Mouse (Mus musculus) MEL (cell line): Measurements from ENCODE around the gene Fkbp2. TPM values are rescaled to one million over a fixed set of nuclear protein-coding genes. Genes with fewer than 3 reads are reported as not detected.

ENCODE experiments used
- DNase-seq: peaks from one replicate; pipeline ENCODE4 v3.0.0; 2011; ENCODE audit warnings: low read depth, low spot score
- H3K27ac ChIP-seq: 2 replicates; pipeline ENCODE4 v1.5.1; 2012; ENCODE audit warnings: low read depth, mild to moderate bottlenecking, control low read depth, low read length, moderate library complexity; ENCODE audit not compliant: control insufficient read depth
- H3K27me3 ChIP-seq, 2 experiments: fragments of 150-350 bp in 1 of 2; sonication (generic) in 1 of 2; 2 replicates each; pipeline ENCODE4 v1.6.1; 2012; ENCODE audit warnings: low read length in 2 of 2, mild to moderate bottlenecking in 2 of 2, improper control_type of control experiment in 1 of 2, moderate library complexity in 1 of 2; ENCODE audit not compliant: insufficient read depth in 2 of 2, control insufficient read depth in 1 of 2
- H3K36me3 ChIP-seq, 2 experiments: 2 replicates each; pipeline ENCODE4 v1.6.1; 2012 to 2014; ENCODE audit warnings: low read length in 2 of 2, improper control_type of control experiment in 1 of 2, inconsistent platforms in 1 of 2, mild to moderate bottlenecking in 1 of 2; ENCODE audit not compliant: insufficient read depth in 2 of 2, control insufficient read depth in 1 of 2
- H3K4me1 ChIP-seq, 2 experiments: fragments of 150-350 bp in 1 of 2; sonication (generic) in 1 of 2; 2 replicates each; pipeline ENCODE4 v1.6.1; 2012; ENCODE audit warnings: low read length in 2 of 2, improper control_type of control experiment in 1 of 2, mild to moderate bottlenecking in 1 of 2; ENCODE audit not compliant: insufficient read depth in 2 of 2, control insufficient read depth in 1 of 2
- H3K4me3 ChIP-seq, 2 experiments: fragments of 150-350 bp in 1 of 2; sonication (generic) in 1 of 2; 2 replicates each; pipeline ENCODE4 v1.5.1; 2012; ENCODE audit warnings: low read depth in 2 of 2, low read length in 2 of 2, mild to moderate bottlenecking in 2 of 2, moderate library complexity in 2 of 2, control low read depth in 1 of 2, improper control_type of control experiment in 1 of 2; ENCODE audit not compliant: control insufficient read depth in 1 of 2, insufficient read depth in 1 of 2
- H3K79me2 ChIP-seq: 2 replicates; pipeline ENCODE4 v1.6.1; 2012; ENCODE audit warnings: mild to moderate bottlenecking, low read length, moderate library complexity; ENCODE audit not compliant: control insufficient read depth, poor library complexity, insufficient read depth
- H3K9ac ChIP-seq: 2 replicates; pipeline ENCODE4 v1.6.1; 2012; ENCODE audit warnings: low read depth, mild to moderate bottlenecking, control low read depth, low read length, moderate library complexity; ENCODE audit not compliant: control insufficient read depth, poor library complexity, severe bottlenecking
- H3K9me3 ChIP-seq: fragments of 150-350 bp; sonication (generic); replicated peaks from 2 replicates; pipeline ENCODE4 v1.6.1; 2012; ENCODE audit warnings: mild to moderate bottlenecking, low read length, improper control_type of control experiment, moderate library complexity; ENCODE audit not compliant: insufficient read depth
- BHLHE40 ChIP-seq: IDR thresholded peaks from 2 replicates; pipeline ENCODE4 v1.6.1; 2012; ENCODE audit warnings: low read depth, mild to moderate bottlenecking, inconsistent platforms, low read length, improper control_type of control experiment, borderline replicate concordance
- CHD1 ChIP-seq: IDR thresholded peaks from 2 replicates; pipeline ENCODE4 v1.6.1; 2012; ENCODE audit warnings: low read depth, mild to moderate bottlenecking, inconsistent platforms, low read length, improper control_type of control experiment
- CHD2 ChIP-seq: IDR thresholded peaks from 2 replicates; pipeline ENCODE4 v1.6.1; 2011; ENCODE audit warnings: low read length, improper control_type of control experiment
- CTCF ChIP-seq, 3 experiments: IDR thresholded peaks in 2 of 3; conservative IDR thresholded peaks in 1 of 3; 2 replicates each; pipeline ENCODE4 v1.5.1; 2011 to 2012; ENCODE audit warnings: low read length in 3 of 3, low read depth in 2 of 3, mild to moderate bottlenecking in 2 of 3, improper control_type of control experiment in 1 of 3, inconsistent platforms in 1 of 3, mixed read lengths in 1 of 3, moderate library complexity in 1 of 3; ENCODE audit not compliant: control insufficient read depth in 1 of 3, insufficient read depth in 1 of 3, poor library complexity in 1 of 3, severe bottlenecking in 1 of 3
- E2F4 ChIP-seq: IDR thresholded peaks from 2 replicates; pipeline ENCODE4 v1.6.1; 2011; ENCODE audit warnings: low read depth, low read length, improper control_type of control experiment, borderline replicate concordance
- ELF1 ChIP-seq: IDR thresholded peaks from 2 replicates; pipeline ENCODE4 v1.6.1; 2014; ENCODE audit warnings: low read depth, mild to moderate bottlenecking, inconsistent platforms, low read length, improper control_type of control experiment, moderate library complexity
- EP300 ChIP-seq, 2 experiments: IDR thresholded peaks; 2 replicates each; pipeline ENCODE4 v1.6.1; 2011; ENCODE audit warnings: improper control_type of control experiment in 2 of 2, low read length in 2 of 2, low read depth in 1 of 2, mild to moderate bottlenecking in 1 of 2
- ETS1 ChIP-seq: IDR thresholded peaks from 2 replicates; pipeline ENCODE4 v1.6.1; 2012; ENCODE audit warnings: low read depth, mild to moderate bottlenecking, inconsistent platforms, low read length, improper control_type of control experiment, moderate library complexity
- GABPA ChIP-seq: IDR thresholded peaks from 2 replicates; pipeline ENCODE4 v1.6.1; 2012; ENCODE audit warnings: low read depth, mild to moderate bottlenecking, inconsistent platforms, low read length, improper control_type of control experiment, moderate library complexity
- GATA1 ChIP-seq: IDR thresholded peaks from 2 replicates; pipeline ENCODE4 v1.6.1; 2011; ENCODE audit warnings: low read depth, low read length, improper control_type of control experiment
- HCFC1 ChIP-seq: IDR thresholded peaks from 2 replicates; pipeline ENCODE4 v1.6.1; 2012; ENCODE audit warnings: low read depth, mild to moderate bottlenecking, inconsistent platforms, low read length, improper control_type of control experiment, moderate library complexity
- JUND ChIP-seq: IDR thresholded peaks from 2 replicates; pipeline ENCODE4 v1.6.1; 2011; ENCODE audit warnings: low read depth, mild to moderate bottlenecking, improper control_type of control experiment, low read length
- MAFK ChIP-seq: IDR thresholded peaks from 2 replicates; pipeline ENCODE4 v1.6.1; 2011; ENCODE audit warnings: low read depth, mild to moderate bottlenecking, low read length, improper control_type of control experiment, borderline replicate concordance
- MAX ChIP-seq: IDR thresholded peaks from 2 replicates; pipeline ENCODE4 v1.6.1; 2011; ENCODE audit warnings: low read length, improper control_type of control experiment
- MAZ ChIP-seq: IDR thresholded peaks from 2 replicates; pipeline ENCODE4 v1.6.1; 2012; ENCODE audit warnings: low read depth, mild to moderate bottlenecking, inconsistent platforms, low read length, improper control_type of control experiment
- MXI1 ChIP-seq: IDR thresholded peaks from 2 replicates; pipeline ENCODE4 v1.6.1; 2011; ENCODE audit warnings: mild to moderate bottlenecking, low read depth, low read length, improper control_type of control experiment
- MYB ChIP-seq: IDR thresholded peaks from 2 replicates; pipeline ENCODE4 v1.6.1; 2011; ENCODE audit warnings: mild to moderate bottlenecking, low read depth, low read length, improper control_type of control experiment
- MYC ChIP-seq: IDR thresholded peaks from 2 replicates; pipeline ENCODE4 v1.6.1; 2011; ENCODE audit warnings: low read depth, mild to moderate bottlenecking, low read length, improper control_type of control experiment, moderate library complexity
- NELFE ChIP-seq: IDR thresholded peaks from 2 replicates; pipeline ENCODE4 v1.6.1; 2011; ENCODE audit warnings: low read depth, low read length, improper control_type of control experiment
- NRF1 ChIP-seq: IDR thresholded peaks from 2 replicates; pipeline ENCODE4 v1.6.1; 2014; ENCODE audit warnings: low read depth, mild to moderate bottlenecking, inconsistent platforms, low read length, improper control_type of control experiment, moderate library complexity; ENCODE audit not compliant: poor library complexity, insufficient read depth, severe bottlenecking
- POLR2A ChIP-seq, 2 experiments: IDR thresholded peaks; 2 replicates each; pipeline ENCODE4 v1.6.1; 2011 to 2012; ENCODE audit warnings: low read length in 2 of 2, mild to moderate bottlenecking in 2 of 2, control low read depth in 1 of 2, improper control_type of control experiment in 1 of 2, low read depth in 1 of 2, moderate library complexity in 1 of 2; ENCODE audit not compliant: control insufficient read depth in 1 of 2, insufficient read depth in 1 of 2, poor library complexity in 1 of 2
- RCOR1 ChIP-seq: IDR thresholded peaks from 2 replicates; pipeline ENCODE4 v1.6.1; 2012; ENCODE audit warnings: low read depth, mild to moderate bottlenecking, inconsistent platforms, low read length, improper control_type of control experiment
- SIN3A ChIP-seq: IDR thresholded peaks from 2 replicates; pipeline ENCODE4 v1.6.1; 2012; ENCODE audit warnings: low read length, improper control_type of control experiment, inconsistent platforms
- TAL1 ChIP-seq: IDR thresholded peaks from 2 replicates; pipeline ENCODE4 v1.6.1; 2012; ENCODE audit warnings: mild to moderate bottlenecking, inconsistent platforms, low read length, moderate library complexity, mixed read lengths
- TBP ChIP-seq: IDR thresholded peaks from 2 replicates; pipeline ENCODE4 v1.8.0; 2011; ENCODE audit warnings: low read depth, low read length, improper control_type of control experiment
- TCF12 ChIP-seq: IDR thresholded peaks from 2 replicates; pipeline ENCODE4 v1.6.1; 2014; ENCODE audit warnings: low read depth, mild to moderate bottlenecking, inconsistent platforms, low read length, improper control_type of control experiment, moderate library complexity
- UBTF ChIP-seq: IDR thresholded peaks from 2 replicates; pipeline ENCODE4 v1.6.1; 2012; ENCODE audit warnings: low read depth, mild to moderate bottlenecking, inconsistent platforms, low read length, improper control_type of control experiment, moderate library complexity, borderline replicate concordance; ENCODE audit not compliant: insufficient read depth
- USF1 ChIP-seq: IDR thresholded peaks from 2 replicates; pipeline ENCODE4 v1.6.1; 2014; ENCODE audit warnings: low read depth, mild to moderate bottlenecking, inconsistent platforms, low read length, improper control_type of control experiment, moderate library complexity
- ZC3H11A ChIP-seq: IDR thresholded peaks from 2 replicates; pipeline ENCODE4 v1.6.1; 2012; ENCODE audit warnings: low read depth, mild to moderate bottlenecking, inconsistent platforms, low read length, improper control_type of control experiment
- ZKSCAN1 ChIP-seq: IDR thresholded peaks from 2 replicates; pipeline ENCODE4 v1.6.1; 2012; ENCODE audit warnings: low read depth, mild to moderate bottlenecking, inconsistent platforms, low read length, improper control_type of control experiment, moderate library complexity
- ZMIZ1 ChIP-seq: IDR thresholded peaks from 2 replicates; pipeline ENCODE4 v1.6.1; 2012; ENCODE audit warnings: low read depth, mild to moderate bottlenecking, inconsistent platforms, low read length, improper control_type of control experiment, moderate library complexity
- ZNF384 ChIP-seq: IDR thresholded peaks from 2 replicates; pipeline ENCODE4 v1.6.1; 2012; ENCODE audit warnings: low read depth, mild to moderate bottlenecking, inconsistent platforms, low read length, improper control_type of control experiment
- polyA plus RNA-seq, 2 experiments: library from polyadenylated mRNA; stranded (reverse) in 1 of 2; unstranded in 1 of 2; fragments of >175 nt in 1 of 2; fragments of >200 nt in 1 of 2; gene quantifications; 2 replicates each; pipeline versions ENCODE4 v1.2.1 to v1.2.4; 2012; ENCODE audit warnings: low replicate concordance in 2 of 2, low read depth in 1 of 2; ENCODE audit not compliant: insufficient read length in 2 of 2, insufficient read depth in 1 of 2, missing spikeins in 1 of 2
- total RNA-seq: library from RNA; depleted of rRNA; stranded (reverse); fragments of 300-350 nt; gene quantifications from 2 replicates; pipeline ENCODE4 v1.2.3, GENCODE M21; 2012

Fkbp2 gene
- total and polyA plus RNA-seq, 3 experiments, result 53.9 to 167 TPM; not detected in 1

GRCm38 (mm10) chr19:6996006-6996405, 15.7 kb upstream of the Fkbp2 start, which contains the start of the genes Nudt22 and Trpt1 (continued):
- TF ChIP-seq GATA1, result no peak
- TF ChIP-seq ZNF384, result no peak
- peak; percentile 47; the same call in 1 of the 2 replicates for TF ChIP-seq TCF12
- no peak for TF ChIP-seq BHLHE40
- TF ChIP-seq GABPA, result no peak
- peak; percentile 58 for TF ChIP-seq MXI1
- no peak for TF ChIP-seq TBP
- peak; percentile 20; the same call in 1 of the 2 replicates for TF ChIP-seq MAZ
- no peak for TF ChIP-seq CTCF (IDR thresholded peaks at IDR 0.05 in 2 of 3, conservative IDR thresholded peaks at IDR 0.05 in 1 of 3; ENCODE audit: control insufficient read depth in 1 of 3, insufficient read depth in 1 of 3, low read depth in 2 of 3, low read length in 3 of 3, poor library complexity in 1 of 3, severe bottlenecking in 1 of 3)
- TF ChIP-seq SIN3A, result peak; percentile 56; the same call in 1 of the 2 replicates
- TF ChIP-seq ZC3H11A, result no peak
- TF ChIP-seq CHD2, result no peak
- no peak for TF ChIP-seq MYB
- TF ChIP-seq MAFK, result no peak
- peak; percentile 71 for TF ChIP-seq ELF1
- TF ChIP-seq ZKSCAN1, result no peak

GRCm38 (mm10) chr19:6995255-6995991, 15.1 kb upstream of the Fkbp2 start:
- DNase-seq, result peak; percentile 69
- H3K79me2 ChIP-seq, result peaks cover 4% of the 10 kb centered on the region; the same call in 1 of the 2 replicates
- no peaks in the 10 kb centered on the region for H3K9me3 ChIP-seq
- no peak overlapping the region for H3K27ac ChIP-seq
- H3K36me3 ChIP-seq, result peaks cover 2 to 3% of the 10 kb centered on the region in 2 experiments; a peak in 1 of 4 replicates
- H3K4me3 ChIP-seq, result peak overlapping the region; percentile 63 to 89
- H3K4me1 ChIP-seq, result peaks cover 2 to 22% of the 10 kb centered on the region in 2 experiments; a peak in 3 of 4 replicates
- peak overlapping the region; percentile 69 for H3K9ac ChIP-seq
- H3K27me3 ChIP-seq, result no peaks in the 10 kb centered on the region
- TF ChIP-seq ZNF384 (no peak), MXI1 (no peak), RCOR1 (no peak), MAX (no peak), UBTF (no peak), TAL1 (peak; percentile 61), USF1 (no peak), ETS1 (peak; percentile 57; the same call in 1 of the 2 replicates), EP300 (IDR thresholded peaks at IDR 0.05; ENCODE audit: low read depth in 1 of 2, low read length in 2 of 2) (no peak), ELF1 (peak; percentile 54; the same call in 1 of the 2 replicates), ZMIZ1 (no peak), ZC3H11A (no peak), CTCF (IDR thresholded peaks at IDR 0.05 in 2 of 3, conservative IDR thresholded peaks at IDR 0.05 in 1 of 3; ENCODE audit: control insufficient read depth in 1 of 3, insufficient read depth in 1 of 3, low read depth in 2 of 3, low read length in 3 of 3, poor library complexity in 1 of 3, severe bottlenecking in 1 of 3) (no peak), E2F4 (no peak), SIN3A (no peak), CHD1 (no peak), TCF12 (0 out of 2 replicates have a peak, but pooled peaks have one; percentile 18), GATA1 (no peak), HCFC1 (peak; percentile 20; the same call in 1 of the 2 replicates), POLR2A (IDR thresholded peaks at IDR 0.05; ENCODE audit: control insufficient read depth in 1 of 2, insufficient read depth in 1 of 2, low read depth in 1 of 2, low read length in 2 of 2, poor library complexity in 1 of 2) (no peak; a peak in 1 of 4 replicates), JUND (no peak), MAZ (no peak), MAFK (no peak), NELFE (no peak; the same call in 1 of the 2 replicates), NRF1 (no peak), MYC (no peak)
